In the genomic region with DNA sequence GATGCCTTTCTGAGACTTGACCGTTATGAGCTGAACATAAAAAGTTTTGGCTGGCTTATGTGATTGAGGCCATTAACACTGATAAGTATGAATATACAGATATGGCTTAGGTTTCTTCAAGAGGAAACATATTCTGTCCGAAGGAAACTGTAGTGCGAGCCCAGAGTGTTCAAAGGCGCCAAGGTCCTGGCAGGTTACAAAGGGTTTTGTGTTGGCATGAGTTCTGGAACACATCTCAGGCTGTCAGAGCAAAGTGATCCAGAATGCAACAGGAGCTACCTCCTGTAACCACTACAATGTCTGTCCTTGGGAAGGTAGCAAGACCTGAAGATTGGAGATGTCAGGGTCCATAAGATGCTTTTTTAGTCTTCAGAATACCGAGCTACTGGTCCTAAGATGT, we compare ENCODE assay signal across 18 mouse cellular contexts.
"Had no signal": no experiment of that assay in that cellular context is flagged by ENCODE, and none has a peak within 500 bp of the region (broad histone marks: within the 10 kb centered on the region; RNA-seq: fewer than 3 reads in every experiment).

No protein-coding gene starts in this region.

- H3K9me3 ChIP-seq: lung, embryonic 15.5 days; megakaryocyte, embryonic 14.5 days; midbrain, embryonic 13.5 days; midbrain, embryonic 15.5 days; neural tube, embryonic 12.5 days; stomach, embryonic 15.5 days had no signal

- H3K27ac ChIP-seq: lung, embryonic 15.5 days; macrophage; midbrain, embryonic 13.5 days; midbrain, embryonic 15.5 days; neural tube, embryonic 12.5 days; stomach, embryonic 15.5 days; stomach, postnatal 0 days had no signal

- DNase-seq: liver, postnatal 0 days; lung, adult 2 months; lung, postnatal 14 days; lung, postnatal 36 days; right cerebral cortex, postnatal 14 days; thymus, adult 2 months; thymus, postnatal 25 days; thymus, postnatal 4 days had no signal

- H3K4me2 ChIP-seq: lung, embryonic 15.5 days; midbrain, embryonic 11.5 days; midbrain, embryonic 13.5 days; midbrain, embryonic 15.5 days; neural tube, embryonic 12.5 days; stomach, embryonic 15.5 days had no signal

- H3K4me3 ChIP-seq: lung, embryonic 15.5 days; megakaryocyte, embryonic 14.5 days; midbrain, embryonic 13.5 days; midbrain, embryonic 15.5 days; neural tube, embryonic 12.5 days; stomach, embryonic 15.5 days had no signal

- H3K4me1 ChIP-seq: lung, embryonic 15.5 days; megakaryocyte, embryonic 14.5 days; neural tube, embryonic 12.5 days; stomach, embryonic 15.5 days had no signal

- ATAC-seq: liver, postnatal 0 days; lung, postnatal 0 days; midbrain, embryonic 13.5 days; midbrain, embryonic 15.5 days had no signal

- H3K9ac ChIP-seq: liver, postnatal 0 days; lung, embryonic 15.5 days; midbrain, embryonic 13.5 days; midbrain, embryonic 15.5 days; neural tube, embryonic 12.5 days; stomach, embryonic 15.5 days had no signal

- H3K27me3 ChIP-seq: lung, embryonic 15.5 days; megakaryocyte, embryonic 14.5 days; midbrain, embryonic 13.5 days; midbrain, embryonic 15.5 days; neural tube, embryonic 12.5 days; stomach, embryonic 15.5 days had no signal
